Mouse (Mus musculus) intestine, embryonic 15.5 days (tissue): Measurements from ENCODE around the gene Tcf15. TPM values are rescaled to one million over a fixed set of nuclear protein-coding genes. Genes with fewer than 3 reads are reported as not detected.

Experiments
- ATAC-seq: fragments of 200-750 bp; cut with Nextera tagmentation; 2 replicates; pipeline ENCODE4 v1.8.0; 2017; ENCODE audit warnings: moderate TSS enrichment, moderate library complexity
- H3K27ac ChIP-seq: fragments of 300-500 bp; sonication (generic); 2 replicates; pipeline ENCODE4 v1.5.1; 2015; ENCODE audit warnings: mild to moderate bottlenecking, inconsistent platforms
- H3K27me3 ChIP-seq: fragments of 300-500 bp; sonication (generic); replicated peaks from 2 replicates; pipeline ENCODE4 v1.6.1; 2015; ENCODE audit warnings: inconsistent platforms
- H3K36me3 ChIP-seq: fragments of 300-500 bp; sonication (generic); 2 replicates; pipeline ENCODE4 v1.6.1; 2015; ENCODE audit warnings: inconsistent platforms
- H3K4me1 ChIP-seq: fragments of 300-500 bp; sonication (generic); replicated peaks from 2 replicates; pipeline ENCODE4 v1.6.1; 2015; ENCODE audit warnings: inconsistent platforms
- H3K4me2 ChIP-seq: fragments of 300-500 bp; sonication (generic); replicated peaks from 2 replicates; pipeline ENCODE4 v1.6.1; 2015; ENCODE audit warnings: mild to moderate bottlenecking, inconsistent platforms
- H3K4me3 ChIP-seq: fragments of 300-500 bp; sonication (generic); replicated peaks from 2 replicates; pipeline ENCODE4 v1.5.1; 2015; ENCODE audit warnings: inconsistent platforms
- H3K9ac ChIP-seq: fragments of 300-500 bp; sonication (generic); 2 replicates; pipeline ENCODE4 v1.6.1; 2015; ENCODE audit warnings: inconsistent platforms
- H3K9me3 ChIP-seq: fragments of 300-500 bp; sonication (generic); 2 replicates; pipeline ENCODE4 v1.6.1; 2016; ENCODE audit warnings: inconsistent platforms
- WGBS: fragments of 180-500 bp; shearing (Covaris S2); methylation state at CpG from one replicate; pipeline ENCODE4 v1.1.7; 2015; 5-methylcytosine and 5-hydroxymethylcytosine counted together
- polyA plus RNA-seq: library from polyadenylated mRNA; unstranded; fragments of >200 nt; fragmentation: Nextera tagmentation; extraction: Ambion mirVana; gene quantifications from 2 replicates; pipeline ENCODE4 v1.2.1, GENCODE M21; 2015

Gene Tcf15
- polyA plus RNA-seq, 1 experiment from 2014 or later = 10.4 TPM

DNA sequence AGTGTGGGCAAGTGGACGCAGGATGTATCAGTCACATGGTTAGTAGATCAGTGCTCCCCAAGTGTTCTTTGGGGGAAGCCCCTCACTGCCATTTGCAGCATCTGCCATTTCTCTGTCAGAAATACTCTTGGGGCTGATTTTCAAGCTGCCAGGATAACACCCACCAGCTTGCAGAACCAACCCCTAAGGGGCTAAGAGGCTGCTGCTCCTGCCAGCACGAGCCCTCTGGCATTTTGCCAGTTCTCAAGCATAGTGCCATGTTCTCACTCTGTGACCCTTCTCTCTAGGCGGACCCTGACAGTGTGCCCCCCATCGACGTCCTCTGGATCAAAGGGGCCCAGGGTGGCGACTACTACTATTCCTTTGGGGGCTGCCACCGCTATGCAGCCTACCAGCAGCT is 34.7 kb upstream of the Tcf15 start:
- H3K4me1 ChIP-seq = no peaks in the 10 kb centered on the region; the same call in 1 of the 2 replicates
- H3K27me3 ChIP-seq = no peaks in the 10 kb centered on the region
- no peaks in the 10 kb centered on the region for H3K9me3 ChIP-seq
- no peak for ATAC-seq
- H3K36me3 ChIP-seq = no peaks in the 10 kb centered on the region
- H3K27ac ChIP-seq = no peak overlapping the region
- H3K9ac ChIP-seq = no peak overlapping the region
- no peak overlapping the region for H3K4me2 ChIP-seq
- no peak overlapping the region for H3K4me3 ChIP-seq
- 81% methylated on average over 7 of the region's 7 CpGs for WGBS

DNA sequence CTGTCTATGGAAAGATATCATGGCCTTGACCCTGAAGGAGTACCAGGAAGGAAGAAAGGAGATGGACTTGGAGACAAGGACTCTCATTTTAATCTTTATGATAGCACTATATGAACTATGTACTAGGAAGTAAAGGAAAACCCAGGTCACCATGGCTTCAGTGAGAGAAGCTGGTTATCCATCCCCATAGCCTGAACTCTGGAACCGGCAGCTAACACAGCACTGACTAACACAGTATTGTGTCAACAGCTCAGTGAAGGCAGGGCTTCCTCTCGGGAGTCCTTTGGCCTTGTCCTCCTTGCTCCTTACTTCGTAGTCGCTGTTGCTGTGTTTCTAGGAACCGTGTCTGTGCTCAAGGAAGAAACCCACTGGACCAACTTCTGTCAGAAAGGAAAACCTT is 34.0 kb upstream of the Tcf15 start:
- no peak overlapping the region for H3K27ac ChIP-seq
- peaks cover under 1% of the 10 kb centered on the region for H3K4me1 ChIP-seq
- no peak overlapping the region for H3K4me2 ChIP-seq
- H3K9me3 ChIP-seq = no peaks in the 10 kb centered on the region
- H3K4me3 ChIP-seq = no peak overlapping the region
- 0 out of 2 replicates have a peak, but pooled peaks cover 4% of the 10 kb centered on the region for H3K27me3 ChIP-seq
- no peak overlapping the region for H3K9ac ChIP-seq
- ATAC-seq = peak; percentile 30; the same call in 1 of the 2 replicates
- no peaks in the 10 kb centered on the region for H3K36me3 ChIP-seq
- WGBS = 89% methylated on average over 5 of the region's 5 CpGs

DNA sequence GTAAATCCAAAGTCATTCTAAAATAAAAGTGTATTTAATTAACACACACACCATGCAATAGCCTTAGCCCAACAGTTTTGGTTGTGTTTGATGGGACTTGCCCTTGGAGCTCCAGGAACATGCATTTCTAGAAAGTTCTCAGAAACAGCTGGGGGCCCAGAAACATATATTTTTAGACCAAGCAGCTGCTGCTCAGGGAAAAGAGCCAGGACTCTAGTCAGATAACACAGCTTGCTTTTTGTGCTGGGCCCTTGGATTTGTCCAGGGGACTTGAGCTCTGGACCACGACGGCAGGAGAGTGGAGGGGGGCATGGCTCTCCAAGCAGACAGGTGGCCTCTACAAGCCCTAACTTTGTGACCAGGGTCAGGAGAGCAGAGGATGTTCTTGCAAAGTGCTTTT is 32.0 kb upstream of the Tcf15 start:
- no peak overlapping the region for H3K27ac ChIP-seq
- no peak for ATAC-seq
- H3K27me3 ChIP-seq = 0 out of 2 replicates have a peak, but pooled peaks cover 15% of the 10 kb centered on the region
- no peak overlapping the region for H3K9ac ChIP-seq
- H3K4me2 ChIP-seq = no peak overlapping the region
- H3K36me3 ChIP-seq = no peaks in the 10 kb centered on the region
- no peaks in the 10 kb centered on the region for H3K9me3 ChIP-seq
- no peak overlapping the region for H3K4me3 ChIP-seq
- H3K4me1 ChIP-seq = peaks cover 8% of the 10 kb centered on the region
- WGBS = 63% methylated on average over 2 of the region's 2 CpGs

DNA sequence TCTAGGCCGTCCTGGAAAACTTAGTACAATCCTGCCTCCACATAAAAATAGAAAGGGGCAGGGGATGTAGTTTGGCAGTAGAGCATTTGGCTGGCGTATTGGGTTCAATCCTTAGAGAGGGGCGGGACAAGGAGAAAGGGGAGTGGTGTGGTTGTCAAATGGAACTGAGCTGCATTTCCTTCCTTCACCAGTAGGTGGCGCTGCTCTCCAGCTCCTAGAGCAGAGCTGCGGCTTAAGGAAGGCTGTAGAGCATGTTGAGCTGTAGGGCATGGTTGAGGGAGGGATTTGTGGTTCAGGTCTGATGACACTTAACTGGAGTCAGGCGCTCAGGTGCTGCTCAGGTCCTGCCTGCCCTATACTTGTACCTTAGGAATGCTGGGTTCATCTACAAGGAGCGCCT is 31.4 kb upstream of the Tcf15 start:
- Histone ChIP-seq H3K36me3 (no peaks in the 10 kb centered on the region), H3K4me3 (no peak overlapping the region), H3K27me3 (0 out of 2 replicates have a peak, but pooled peaks cover 15% of the 10 kb centered on the region), H3K27ac (no peak overlapping the region), H3K4me1 (peaks cover 8% of the 10 kb centered on the region), H3K9me3 (no peaks in the 10 kb centered on the region), H3K4me2 (no peak overlapping the region), H3K9ac (no peak overlapping the region)
- ATAC-seq = peak; percentile 73
- 6% methylated on average over 7 of the region's 7 CpGs for WGBS

DNA sequence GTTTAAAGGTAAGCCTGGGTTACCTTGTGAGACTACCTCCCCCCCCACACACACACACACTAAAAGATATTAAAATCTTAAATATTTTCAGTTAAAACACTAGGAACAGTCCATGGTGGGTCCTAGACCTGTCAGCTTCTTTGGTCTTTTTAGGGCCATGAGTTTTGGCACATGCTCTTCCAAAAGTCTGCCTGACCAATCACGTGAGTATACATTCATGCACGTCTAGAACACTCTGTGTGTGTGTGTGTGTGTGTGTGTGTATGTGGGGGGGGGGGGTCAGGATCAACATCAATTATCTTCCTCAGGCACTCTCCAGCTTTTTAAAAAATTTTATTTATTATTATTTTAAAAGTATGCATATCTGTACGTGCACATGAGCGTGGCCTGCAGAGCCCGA is 30.9 kb upstream of the Tcf15 start:
- no peak overlapping the region for H3K27ac ChIP-seq
- WGBS = 88% methylated on average over 5 of the region's 5 CpGs
- no peak overlapping the region for H3K9ac ChIP-seq
- H3K27me3 ChIP-seq = 0 out of 2 replicates have a peak, but pooled peaks cover 15% of the 10 kb centered on the region
- no peaks in the 10 kb centered on the region for H3K36me3 ChIP-seq
- H3K9me3 ChIP-seq = no peaks in the 10 kb centered on the region
- peaks cover 8% of the 10 kb centered on the region for H3K4me1 ChIP-seq
- H3K4me3 ChIP-seq = no peak overlapping the region
- no peak for ATAC-seq
- no peak overlapping the region for H3K4me2 ChIP-seq

DNA sequence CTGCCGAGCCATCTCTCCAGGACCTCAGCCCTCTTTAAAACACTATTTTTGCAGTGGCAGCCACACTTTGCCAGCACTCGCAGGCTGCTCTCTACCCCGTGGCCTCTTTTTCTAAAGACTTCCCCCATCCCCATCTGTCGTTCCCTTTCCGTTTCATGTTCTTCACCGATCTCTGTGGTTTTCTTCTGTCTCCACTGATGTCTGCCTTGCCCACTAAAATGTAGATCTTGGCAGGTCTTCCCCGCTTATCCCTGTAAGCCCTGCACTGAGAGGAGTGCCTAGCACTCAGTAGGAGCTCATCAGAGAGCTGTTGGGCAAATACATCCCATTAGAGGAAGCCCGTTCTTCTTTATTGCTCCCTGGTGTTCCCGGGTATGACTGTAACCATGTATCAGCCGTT is 30.4 kb upstream of the Tcf15 start:
- 73% methylated on average over 10 of the region's 10 CpGs for WGBS
- H3K4me1 ChIP-seq = peaks cover 8% of the 10 kb centered on the region
- no peak for ATAC-seq
- H3K9me3 ChIP-seq = no peaks in the 10 kb centered on the region
- H3K27ac ChIP-seq = no peak overlapping the region
- H3K27me3 ChIP-seq = 0 out of 2 replicates have a peak, but pooled peaks cover 15% of the 10 kb centered on the region
- no peak overlapping the region for H3K4me2 ChIP-seq
- no peak overlapping the region for H3K9ac ChIP-seq
- no peak overlapping the region for H3K4me3 ChIP-seq
- H3K36me3 ChIP-seq = no peaks in the 10 kb centered on the region

DNA sequence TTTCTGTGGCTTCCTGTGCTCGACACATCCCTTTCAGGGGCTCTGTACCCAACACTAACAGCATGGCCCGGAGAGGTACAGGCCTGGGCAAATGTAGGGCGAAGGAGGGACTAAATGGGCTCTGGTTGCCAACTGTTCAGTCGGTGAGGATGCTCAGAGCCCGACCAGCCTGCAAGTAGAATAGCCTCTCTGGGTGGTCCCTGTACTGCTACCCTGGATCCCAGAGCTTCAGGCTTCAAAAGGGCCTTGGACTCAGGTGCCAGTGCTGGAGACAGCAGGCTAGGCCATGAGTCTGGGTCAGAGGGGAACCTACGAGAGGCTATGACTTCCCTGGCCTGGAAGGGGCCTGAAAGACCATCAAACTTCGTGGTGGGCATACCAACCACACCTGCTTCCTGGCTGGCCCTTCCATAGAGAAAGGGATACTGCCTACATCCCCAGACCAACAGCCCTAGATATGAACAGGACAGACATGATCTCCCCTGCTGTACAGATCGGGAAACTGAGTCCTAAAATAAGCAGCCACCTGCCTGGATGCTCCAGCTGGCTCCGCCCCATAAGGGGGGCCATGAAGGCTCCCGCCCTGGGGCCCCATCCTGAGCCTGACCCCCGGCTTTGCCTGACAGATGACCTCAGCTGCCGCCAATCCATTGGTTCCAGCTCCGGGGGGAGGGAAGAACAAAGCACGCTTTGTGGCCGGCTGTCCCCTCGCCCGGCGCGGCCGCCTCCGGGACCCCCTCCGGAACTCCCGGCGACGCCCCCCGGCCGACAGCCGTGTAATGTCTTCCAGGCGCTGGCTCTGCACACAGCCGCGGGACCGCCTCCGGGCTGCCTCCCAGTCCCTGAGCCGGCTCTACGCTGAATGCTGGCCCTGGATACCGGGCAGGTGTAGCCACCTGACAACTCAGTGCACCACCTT is 29.0 kb upstream of the Tcf15 start:
- Histone ChIP-seq H3K4me1 (peaks cover 8% of the 10 kb centered on the region), H3K27ac (no peak overlapping the region), H3K36me3 (no peaks in the 10 kb centered on the region), H3K9me3 (no peaks in the 10 kb centered on the region), H3K4me3 (0 out of 2 replicates have a peak overlapping the region, but pooled peaks have one; percentile 8), H3K4me2 (peak overlapping the region; percentile 60), H3K9ac (peak overlapping the region; percentile 18; the same call in 1 of the 2 replicates), H3K27me3 (0 out of 2 replicates have a peak, but pooled peaks cover 15% of the 10 kb centered on the region)
- WGBS = 14% methylated on average over 36 of the region's 36 CpGs
- ATAC-seq = peak; percentile 29; the same call in 1 of the 2 replicates

DNA sequence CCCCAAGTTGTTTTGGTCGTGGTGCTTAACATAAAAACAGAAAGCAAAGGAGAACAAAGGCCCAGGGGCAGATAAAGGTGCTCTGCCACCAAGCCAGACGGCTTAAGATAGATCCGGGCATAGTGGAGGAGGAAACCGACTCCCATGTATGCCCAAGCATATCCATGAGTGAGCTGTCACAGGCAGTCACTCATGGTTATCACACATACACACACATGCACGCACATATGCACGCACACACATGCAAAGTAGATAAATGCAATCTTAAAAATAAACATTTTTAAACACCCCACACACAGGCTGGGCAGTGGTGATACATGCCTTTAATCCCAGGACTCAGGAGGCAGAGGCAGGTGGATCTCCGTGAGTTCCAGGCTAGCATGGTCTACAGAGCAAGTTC is 25.7 kb upstream of the Tcf15 start:
- Histone ChIP-seq H3K9me3 (no peaks in the 10 kb centered on the region), H3K4me3 (no peak overlapping the region), H3K27me3 (0 out of 2 replicates have a peak, but pooled peaks cover 15% of the 10 kb centered on the region), H3K4me1 (peaks cover 8% of the 10 kb centered on the region), H3K27ac (no peak overlapping the region), H3K36me3 (no peaks in the 10 kb centered on the region), H3K4me2 (no peak overlapping the region), H3K9ac (no peak overlapping the region)
- 78% methylated on average over 7 of the region's 7 CpGs for WGBS
- no peak for ATAC-seq

DNA sequence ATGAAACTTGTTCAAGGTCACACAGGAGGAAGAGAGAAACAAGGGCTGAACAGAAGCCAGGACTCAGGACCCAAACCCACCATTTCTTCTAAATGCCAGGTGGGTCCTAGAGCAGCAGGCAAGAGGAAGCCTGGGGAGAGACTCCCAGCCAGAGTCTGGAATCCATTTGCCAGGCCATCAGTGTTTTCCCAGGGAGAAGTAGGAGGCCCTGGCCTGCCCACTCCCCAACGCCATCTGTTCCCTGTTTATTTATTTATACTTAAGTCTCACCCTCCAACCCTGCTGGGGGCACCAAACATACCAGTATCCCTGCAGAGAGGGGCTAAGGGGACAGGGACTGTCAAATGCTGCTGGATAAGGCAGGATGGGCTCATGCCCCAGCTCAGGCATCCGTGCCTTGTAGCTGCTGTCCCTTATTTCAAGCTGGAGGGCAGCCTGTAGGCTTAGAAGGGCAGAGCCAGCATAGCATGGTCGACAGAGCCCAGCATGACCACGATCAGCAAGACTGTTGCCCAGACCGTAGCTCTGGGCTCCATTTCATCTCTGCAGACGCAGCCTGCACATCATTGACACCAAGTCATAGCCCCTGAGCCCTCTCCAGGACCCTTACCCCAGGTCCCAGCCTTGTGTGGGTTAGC is 24.0 kb upstream of the Tcf15 start:
- H3K27me3 ChIP-seq = 0 out of 2 replicates have a peak, but pooled peaks cover 11% of the 10 kb centered on the region
- no peak overlapping the region for H3K27ac ChIP-seq
- H3K9me3 ChIP-seq = no peaks in the 10 kb centered on the region
- no peak overlapping the region for H3K9ac ChIP-seq
- no peaks in the 10 kb centered on the region for H3K36me3 ChIP-seq
- no peak overlapping the region for H3K4me2 ChIP-seq
- H3K4me3 ChIP-seq = no peak overlapping the region
- peaks cover 8% of the 10 kb centered on the region for H3K4me1 ChIP-seq
- ATAC-seq = no peak
- WGBS = 46% methylated on average over 6 of the region's 6 CpGs

DNA sequence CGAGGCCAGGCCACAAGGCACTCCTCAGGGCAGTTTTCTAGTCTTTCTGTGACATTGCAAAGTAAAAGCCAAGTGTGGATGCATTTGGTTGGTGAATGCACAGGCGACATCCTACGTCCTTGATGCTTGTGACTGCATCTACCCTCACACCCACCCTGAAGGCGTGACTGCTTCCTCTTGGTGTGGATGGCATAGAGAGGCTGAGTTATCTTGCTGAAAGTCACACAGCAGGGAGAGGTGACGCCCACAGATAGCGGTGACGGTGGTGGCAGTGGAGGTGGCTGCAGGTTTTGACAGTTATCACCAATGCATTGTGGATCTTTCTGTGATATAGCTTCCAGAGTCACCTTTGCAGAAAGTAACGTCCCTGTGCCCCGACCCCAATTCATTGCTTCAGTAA is 20.5 kb upstream of the Tcf15 start:
- Histone ChIP-seq H3K9me3 (no peaks in the 10 kb centered on the region), H3K4me2 (no peak overlapping the region), H3K27ac (no peak overlapping the region), H3K4me1 (no peaks in the 10 kb centered on the region), H3K27me3 (no peaks in the 10 kb centered on the region), H3K4me3 (no peak overlapping the region), H3K36me3 (no peaks in the 10 kb centered on the region), H3K9ac (no peak overlapping the region)
- ATAC-seq = no peak
- 63% methylated on average over 9 of the region's 9 CpGs for WGBS

DNA sequence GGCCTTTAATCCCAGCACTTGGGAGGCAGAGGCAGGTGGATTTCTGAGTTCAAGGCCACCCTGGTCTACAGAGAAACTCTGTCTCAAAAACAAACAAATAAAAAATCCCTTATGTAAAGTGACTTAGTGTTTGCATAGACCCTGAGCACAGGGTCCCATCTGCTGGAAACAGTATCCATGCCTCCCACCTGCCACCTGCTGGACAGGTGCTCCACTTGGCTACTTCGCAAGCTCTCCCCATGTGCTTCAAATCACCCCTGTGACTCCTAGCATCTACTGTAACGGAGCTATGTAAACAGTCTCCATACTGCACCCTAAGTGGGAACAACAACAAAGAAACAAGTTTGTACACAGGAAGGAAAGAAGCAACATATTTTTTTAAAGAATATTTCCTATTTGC is 14.8 kb upstream of the Tcf15 start:
- Histone ChIP-seq H3K4me3 (no peak overlapping the region), H3K9me3 (no peaks in the 10 kb centered on the region), H3K27me3 (no peaks in the 10 kb centered on the region), H3K4me2 (no peak overlapping the region), H3K4me1 (peaks cover 3% of the 10 kb centered on the region; the same call in 1 of the 2 replicates), H3K36me3 (no peaks in the 10 kb centered on the region), H3K9ac (no peak overlapping the region), H3K27ac (no peak overlapping the region)
- WGBS = 55% methylated on average over 2 of the region's 2 CpGs
- ATAC-seq = no peak

DNA sequence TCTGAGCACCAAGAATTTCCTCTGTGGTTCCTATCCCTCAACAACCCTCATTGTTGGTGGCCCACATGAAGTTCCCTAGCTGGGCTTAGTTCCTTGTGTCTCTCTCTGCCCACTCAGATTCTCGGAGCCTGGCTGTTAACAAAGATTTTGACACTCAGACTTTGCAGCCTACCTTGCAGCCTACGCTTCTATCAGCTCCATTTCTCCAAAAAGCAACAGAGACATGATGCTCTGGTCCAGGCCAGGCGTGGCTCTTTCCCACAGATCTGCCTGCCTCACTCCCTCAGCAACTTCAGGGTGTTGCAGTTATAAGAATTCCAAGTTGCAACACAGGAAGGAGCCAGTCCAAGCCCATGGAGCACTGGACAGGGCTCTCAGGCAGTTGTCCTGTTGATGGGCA is 13.6 kb upstream of the Tcf15 start:
- no peak overlapping the region for H3K9ac ChIP-seq
- H3K36me3 ChIP-seq = no peaks in the 10 kb centered on the region
- no peak overlapping the region for H3K27ac ChIP-seq
- WGBS = 70% methylated on average over 3 of the region's 3 CpGs
- no peaks in the 10 kb centered on the region for H3K27me3 ChIP-seq
- H3K4me2 ChIP-seq = no peak overlapping the region
- no peak overlapping the region for H3K4me3 ChIP-seq
- no peaks in the 10 kb centered on the region for H3K9me3 ChIP-seq
- no peak for ATAC-seq
- H3K4me1 ChIP-seq = peaks cover 3% of the 10 kb centered on the region; the same call in 1 of the 2 replicates
